Mouse (Mus musculus) testis, postnatal 10 days (tissue): ENCODE data around the gene Insig1.

Experiments used
- DNase-seq: peaks from one replicate; pipeline ENCODE4 v3.0.0; 2021; ENCODE audit warnings: low spot score

Insig1 gene

DNA sequence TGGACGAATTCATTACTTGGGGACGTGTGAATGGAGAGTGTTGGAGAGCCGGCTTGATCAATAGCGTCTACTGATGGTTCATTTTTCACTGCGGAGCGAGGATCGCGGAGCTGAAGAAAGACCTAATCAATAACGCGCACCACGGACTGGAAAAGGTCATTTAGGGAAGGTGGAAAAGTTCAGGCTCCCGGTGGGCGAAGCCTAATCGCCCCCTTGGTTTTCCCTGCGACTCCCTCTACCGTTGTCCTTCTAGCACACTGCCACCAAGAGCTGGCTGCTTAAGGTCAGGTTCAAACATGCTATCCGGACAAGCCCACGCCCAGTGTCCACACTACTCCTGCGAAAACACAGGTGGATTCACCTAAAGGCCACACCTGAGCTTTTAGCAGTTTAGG lies 47.4 kb downstream of the Insig1 start:
- no peak for DNase-seq

DNA sequence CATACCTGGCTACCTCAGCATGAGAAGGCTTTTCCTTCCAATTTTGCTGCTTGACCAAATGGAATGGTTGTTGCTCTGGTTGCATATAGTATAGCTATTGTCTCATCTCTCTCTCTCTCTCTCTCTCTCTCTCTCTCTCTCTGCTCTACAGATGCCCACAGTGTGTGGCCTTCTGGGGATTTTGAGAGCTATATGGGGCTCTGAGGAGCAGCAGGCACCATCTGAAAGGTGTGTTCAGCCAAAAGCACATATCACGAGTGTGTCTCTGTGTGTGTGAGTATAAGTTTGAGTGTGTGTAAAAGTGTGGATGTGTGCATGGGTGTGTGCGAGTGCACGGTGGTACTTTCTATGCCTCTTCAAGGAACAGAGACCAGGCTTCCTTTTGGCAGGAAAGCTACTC lies 48.4 kb downstream of the Insig1 start:
- DNase-seq = no peak

DNA sequence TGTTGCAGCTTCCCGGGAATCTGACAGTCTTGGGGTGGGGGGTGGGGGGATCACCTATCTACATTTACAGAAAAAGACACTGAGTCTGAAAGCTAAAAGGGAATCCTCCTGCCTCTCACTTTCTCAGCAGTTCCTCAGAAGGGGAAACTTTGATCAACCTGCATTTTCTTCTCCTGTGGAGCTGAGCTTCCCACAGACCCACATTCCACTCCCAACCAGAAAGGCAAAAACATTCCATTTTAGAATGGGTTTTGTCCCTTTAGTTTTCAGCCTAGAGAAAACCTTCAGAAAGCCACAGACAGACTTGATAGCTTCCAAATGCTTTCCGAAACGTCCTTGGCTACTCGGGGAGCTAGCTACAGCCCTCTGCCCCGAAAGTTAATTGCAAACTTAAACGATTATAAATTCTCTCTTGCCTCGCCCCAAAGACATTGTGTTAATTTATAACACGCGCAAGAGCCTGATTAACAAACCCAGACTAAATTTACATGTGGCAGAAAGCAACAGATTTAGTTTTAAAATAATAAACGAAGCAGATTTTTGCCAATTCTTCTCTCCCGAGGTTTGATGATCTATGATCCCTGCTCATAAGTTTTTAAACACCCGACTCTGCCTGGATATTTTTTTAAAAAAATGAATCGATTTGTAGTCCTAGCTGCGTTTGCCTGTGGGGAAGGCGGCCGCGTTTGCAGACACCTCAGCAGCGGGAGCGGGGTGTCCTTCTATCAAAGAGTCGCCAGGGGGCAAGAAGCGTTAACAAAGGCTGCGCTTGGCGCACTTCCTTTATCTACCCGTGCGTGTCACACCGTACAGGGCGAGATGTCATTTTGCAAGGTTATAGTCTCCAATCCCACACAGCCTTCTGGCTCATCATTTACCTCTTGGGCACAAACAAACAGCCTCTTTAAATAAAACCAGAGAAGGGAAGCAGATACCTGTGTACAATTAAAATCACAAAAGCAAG lies 51.6 kb downstream of the Insig1 start:
- peak; percentile 73 for DNase-seq

DNA sequence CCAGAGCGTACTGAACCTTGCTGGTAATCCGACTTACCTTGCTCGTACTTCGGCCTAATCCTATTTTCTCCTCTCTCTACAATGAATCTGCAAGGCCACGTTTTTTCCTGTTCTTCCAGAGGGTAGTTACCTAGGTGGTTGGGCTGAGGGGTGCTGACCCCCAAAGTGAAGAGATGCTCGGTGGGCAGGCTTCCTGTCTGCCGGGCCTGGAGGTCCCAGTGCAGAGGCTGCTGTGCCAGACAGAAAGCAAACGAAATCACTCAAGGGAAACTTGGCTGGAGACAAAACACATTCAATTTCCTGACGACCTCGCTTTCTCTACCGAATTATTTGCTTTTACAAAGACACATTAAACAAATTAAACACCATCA lies 52.3 kb downstream of the Insig1 start:
- no peak for DNase-seq

DNA sequence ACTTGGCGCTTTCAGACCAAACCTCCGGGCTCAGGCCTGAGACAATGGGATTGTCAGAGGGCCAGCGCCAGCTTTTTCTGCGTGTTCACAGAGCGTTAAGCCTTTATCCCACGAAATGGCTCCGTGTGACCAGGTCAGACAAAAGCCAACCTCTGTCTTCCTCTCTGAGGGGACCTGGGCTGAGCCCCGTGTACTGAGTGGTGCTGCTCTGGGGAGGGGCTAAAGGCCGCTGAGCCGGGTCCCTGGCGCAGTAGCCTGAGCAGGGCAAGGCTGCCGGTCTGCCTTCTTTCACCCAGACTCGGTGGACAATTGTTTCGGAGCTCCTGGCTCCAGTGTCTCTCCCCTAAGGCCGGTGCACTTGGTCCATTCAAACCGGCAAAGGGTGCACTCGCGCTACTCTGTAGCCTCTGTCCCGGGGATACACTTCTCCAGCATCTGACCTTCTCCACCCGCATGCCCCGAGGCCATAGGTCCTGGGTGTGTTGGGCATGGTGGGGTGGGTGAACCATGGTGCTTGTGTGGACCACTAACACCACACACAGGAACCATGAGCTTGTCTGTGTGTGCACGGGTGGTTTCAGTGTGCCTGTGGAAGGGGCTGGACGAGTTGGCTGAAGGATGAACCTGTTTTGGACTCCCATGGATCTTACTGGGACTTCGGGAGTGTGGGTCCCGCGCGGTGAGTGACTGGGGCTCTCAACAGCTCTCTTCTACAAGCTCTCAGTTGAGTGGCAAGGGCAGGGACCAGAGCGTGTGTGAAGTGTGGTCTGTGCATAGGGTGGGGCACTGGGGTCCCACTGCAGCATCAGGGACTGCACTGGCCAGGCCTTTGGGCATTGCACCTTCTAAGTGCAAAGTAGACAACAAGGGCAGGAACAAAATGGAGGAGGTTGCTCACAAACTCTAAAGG lies 53.4 kb downstream of the Insig1 start:
- DNase-seq = no peak
